21 mouse cellular contexts compared by ENCODE assay signal in genomic region chr1:91420601-91421065, GRCm38 (mm10). TPM values are rescaled to one million over a fixed set of nuclear protein-coding genes. Genes with fewer than 3 reads are reported as not detected.
DNase-seq lines count a peak whose midpoint lies in the region; ATAC-seq and TF ChIP-seq lines count a peak whose summit lies in the region.
"Had no signal": no experiment of that assay in that cellular context is flagged by ENCODE, and none has a peak within 500 bp of the region (broad histone marks: within the 10 kb centered on the region; RNA-seq: fewer than 3 reads in every experiment).

No protein-coding gene starts in this region.

- peaks cover 28% of the 10 kb centered on the region for H3K4me1 ChIP-seq in hindbrain, embryonic 10.5 days (replicated peaks)
- no peaks in the 10 kb centered on the region for H3K4me1 ChIP-seq in hindbrain, embryonic 11.5 days (replicated peaks; ENCODE audit: control insufficient read depth, insufficient read depth, low read length)
- peaks cover 22% of the 10 kb centered on the region for H3K4me1 ChIP-seq in liver, adult 2 months (ENCODE audit: control insufficient read depth, insufficient read depth, low read length)
- no peaks in the 10 kb centered on the region for H3K4me1 ChIP-seq in liver, embryonic 11.5 days (replicated peaks; ENCODE audit: control insufficient read depth, insufficient read depth, low read length)
- peaks cover 13% of the 10 kb centered on the region for H3K4me1 ChIP-seq in liver, embryonic 15.5 days (replicated peaks)
- peaks cover 6% of the 10 kb centered on the region; the same call in 1 of the 2 replicates for H3K4me1 ChIP-seq in liver, postnatal 0 days (ENCODE audit: insufficient read depth)
- H3K4me1 ChIP-seq: embryonic facial prominence, embryonic 13.5 days had no signal

- no peaks in the 10 kb centered on the region for H3K79me2 ChIP-seq in liver, adult 2 months (ENCODE audit: control insufficient read depth, insufficient read depth, low read length)

- 95% methylated on average over 8 of the region's 8 CpGs for WGBS in hindbrain, embryonic 10.5 days
- WGBS in hindbrain, embryonic 11.5 days, result 92% methylated on average over 8 of the region's 8 CpGs
- 27% methylated on average over 8 of the region's 8 CpGs for WGBS in liver, adult 2 months
- WGBS in liver, embryonic 11.5 days, result 90% methylated on average over 8 of the region's 8 CpGs
- 67% methylated on average over 8 of the region's 8 CpGs for WGBS in liver, embryonic 15.5 days (ENCODE audit: insufficient replicate concordance)
- 70% methylated on average over 8 of the region's 8 CpGs for WGBS in liver, postnatal 0 days (ENCODE audit: insufficient replicate concordance)

- no peak for TF ChIP-seq POLR2A in liver, adult 2 months (IDR thresholded peaks at IDR 0.05; ENCODE audit: extremely low read depth, insufficient read depth, low read length)

- H3K4me2 ChIP-seq in hindbrain, embryonic 11.5 days (replicated peaks; ENCODE audit: low read depth, low read length), result no peak overlapping the region
- H3K4me2 ChIP-seq in liver, embryonic 11.5 days, result no peak overlapping the region
- H3K4me2 ChIP-seq in liver, embryonic 15.5 days, result no peak overlapping the region
- H3K4me2 ChIP-seq in liver, postnatal 0 days (ENCODE audit: low read depth, low read length), result no peak overlapping the region
- H3K4me2 ChIP-seq: embryonic facial prominence, embryonic 13.5 days; forebrain, embryonic 12.5 days had no signal

- no peaks in the 10 kb centered on the region for H3K9me3 ChIP-seq in hindbrain, embryonic 10.5 days
- H3K9me3 ChIP-seq in hindbrain, embryonic 11.5 days (ENCODE audit: control insufficient read depth, low read length), result no peaks in the 10 kb centered on the region
- H3K9me3 ChIP-seq in liver, embryonic 11.5 days (ENCODE audit: control insufficient read depth, low read length), result no peaks in the 10 kb centered on the region
- H3K9me3 ChIP-seq in liver, embryonic 15.5 days (replicated peaks), result no peaks in the 10 kb centered on the region
- H3K9me3 ChIP-seq in liver, postnatal 0 days (ENCODE audit: low read length), result no peaks in the 10 kb centered on the region
- H3K9me3 ChIP-seq: embryonic facial prominence, embryonic 13.5 days; forebrain, embryonic 12.5 days; heart, embryonic 10.5 days had no signal

- H3K9ac ChIP-seq in hindbrain, embryonic 11.5 days (ENCODE audit: low read depth, low read length), result no peak overlapping the region
- H3K9ac ChIP-seq in liver, adult 2 months (ENCODE audit: low read depth, low read length), result 0 out of 2 replicates have a peak overlapping the region, but pooled peaks have one; percentile 2
- no peak overlapping the region for H3K9ac ChIP-seq in liver, embryonic 11.5 days (ENCODE audit: low read depth, low read length)
- H3K9ac ChIP-seq in liver, embryonic 15.5 days, result no peak overlapping the region
- H3K9ac ChIP-seq in liver, postnatal 0 days (replicated peaks), result no peak overlapping the region
- H3K9ac ChIP-seq: embryonic facial prominence, embryonic 13.5 days; forebrain, embryonic 12.5 days had no signal

- no peaks in the 10 kb centered on the region for H3K27me3 ChIP-seq in hindbrain, embryonic 10.5 days (ENCODE audit: insufficient read depth, poor library complexity, severe bottlenecking)
- no peaks in the 10 kb centered on the region for H3K27me3 ChIP-seq in hindbrain, embryonic 11.5 days (ENCODE audit: control insufficient read depth, insufficient read depth, low read length)
- H3K27me3 ChIP-seq in liver, adult 2 months (ENCODE audit: control insufficient read depth, insufficient read depth, low read length), result no peaks in the 10 kb centered on the region
- no peaks in the 10 kb centered on the region for H3K27me3 ChIP-seq in liver, embryonic 11.5 days (replicated peaks; ENCODE audit: control insufficient read depth, insufficient read depth, low read length)
- H3K27me3 ChIP-seq in liver, embryonic 15.5 days, result no peaks in the 10 kb centered on the region
- H3K27me3 ChIP-seq in liver, postnatal 0 days (ENCODE audit: insufficient read depth, low read length), result no peaks in the 10 kb centered on the region
- H3K27me3 ChIP-seq: CH12.LX; embryonic facial prominence, embryonic 13.5 days; forebrain, embryonic 12.5 days; Patski had no signal

- ATAC-seq in hindbrain, embryonic 11.5 days (ENCODE audit: low FRiP score), result no peak
- ATAC-seq in liver, embryonic 11.5 days (replicated peaks; ENCODE audit: low FRiP score), result no peak
- ATAC-seq in liver, embryonic 15.5 days (ENCODE audit: insufficient read depth), result peak; percentile 16; the same call in 1 of the 2 replicates
- ATAC-seq in liver, postnatal 0 days, result peak; percentile 81
- ATAC-seq: activated CD4-positive, CD25-positive, alpha-beta regulatory T cell, adult 4 months; forebrain, embryonic 16.5 days; hindbrain, embryonic 16.5 days; Patski had no signal

- no peak for DNase-seq in hindbrain, embryonic 10.5 days (ENCODE audit: low spot score)
- no peak for DNase-seq in hindbrain, embryonic 11.5 days (ENCODE audit: low spot score)
- DNase-seq in liver, adult 2 months (ENCODE audit: extremely low read depth, low read depth, low spot score), result peak; percentile 91
- DNase-seq in liver, embryonic 11.5 days (ENCODE audit: low spot score), result no peak
- DNase-seq in liver, postnatal 0 days, result peak; percentile 29
- DNase-seq: cerebellum, adult 11-12 months; cerebellum, adult 9-10 months; cerebellum, postnatal 36 days; gastrocnemius, postnatal 10 days; heart, adult 18-20 months; heart, postnatal 10 days; heart, postnatal 4 days had no signal

- H3K36me3 ChIP-seq in hindbrain, embryonic 10.5 days, result no peaks in the 10 kb centered on the region; the same call in 1 of the 2 replicates
- H3K36me3 ChIP-seq in hindbrain, embryonic 11.5 days (ENCODE audit: control insufficient read depth, insufficient read depth, low read length), result no peaks in the 10 kb centered on the region
- peaks cover 18% of the 10 kb centered on the region for H3K36me3 ChIP-seq in liver, adult 2 months (ENCODE audit: control insufficient read depth, insufficient read depth, low read length)
- H3K36me3 ChIP-seq in liver, embryonic 11.5 days (ENCODE audit: control insufficient read depth, insufficient read depth, low read length), result no peaks in the 10 kb centered on the region; the same call in 1 of the 2 replicates
- H3K36me3 ChIP-seq in liver, embryonic 15.5 days (replicated peaks), result peaks cover 14% of the 10 kb centered on the region
- H3K36me3 ChIP-seq in liver, postnatal 0 days (replicated peaks; ENCODE audit: insufficient read depth, low read length), result peaks cover 34% of the 10 kb centered on the region

- no peak; the same call in 1 of the 2 replicates for TF ChIP-seq EP300 in liver, postnatal 0 days (IDR thresholded peaks at IDR 0.05; ENCODE audit: low read depth)

- H3K4me3 ChIP-seq in hindbrain, embryonic 10.5 days, result no peak overlapping the region
- H3K4me3 ChIP-seq in hindbrain, embryonic 11.5 days (ENCODE audit: low read depth, low read length), result no peak overlapping the region
- H3K4me3 ChIP-seq in liver, adult 2 months (ENCODE audit: insufficient read depth, low read depth, low read length), result no peak overlapping the region
- H3K4me3 ChIP-seq in liver, embryonic 11.5 days (ENCODE audit: low read depth, low read length), result no peak overlapping the region
- no peak overlapping the region for H3K4me3 ChIP-seq in liver, embryonic 15.5 days (replicated peaks)
- H3K4me3 ChIP-seq in liver, postnatal 0 days (ENCODE audit: low read depth, low read length), result no peak overlapping the region
- H3K4me3 ChIP-seq: embryonic facial prominence, embryonic 13.5 days; forebrain, embryonic 12.5 days; heart, embryonic 10.5 days had no signal

- no peak for TF ChIP-seq CTCF in liver, adult 2 months (IDR thresholded peaks at IDR 0.05; ENCODE audit: low read depth, low read length)
- TF ChIP-seq CTCF in liver, postnatal 0 days (IDR thresholded peaks at IDR 0.05; ENCODE audit: low read depth), result no peak

- peak overlapping the region; percentile 56; the same call in 1 of the 2 replicates for H3K27ac ChIP-seq in hindbrain, embryonic 10.5 days
- no peak overlapping the region for H3K27ac ChIP-seq in hindbrain, embryonic 11.5 days (ENCODE audit: low read depth, low read length)
- H3K27ac ChIP-seq in liver, adult 2 months (replicated peaks; ENCODE audit: insufficient read depth, low read depth, low read length), result peak overlapping the region; percentile 92
- no peak overlapping the region for H3K27ac ChIP-seq in liver, embryonic 11.5 days (ENCODE audit: low read depth, low read length)
- H3K27ac ChIP-seq in liver, embryonic 15.5 days (replicated peaks), result no peak overlapping the region
- H3K27ac ChIP-seq in liver, postnatal 0 days (ENCODE audit: low read depth), result peak overlapping the region; percentile 76
- H3K27ac ChIP-seq: embryonic facial prominence, embryonic 13.5 days; forebrain, embryonic 12.5 days; heart, embryonic 10.5 days had no signal

RNA-seq across cellular contexts. Expression of gene Hes6, which starts 6.8 kb away (rescaled TPM):
- 285 and 401 TPM in 2 replicates for polyA plus RNA-seq in hindbrain, embryonic 10.5 days (2016; fragmentation: Nextera tagmentation; extraction: Ambion mirVana)
- 288 and 318 TPM in 2 replicates for polyA plus RNA-seq in hindbrain, embryonic 11.5 days (2014; fragmentation: Nextera tagmentation; extraction: Ambion mirVana)
- total RNA-seq in liver, adult 2 months (2014; rRNA removed), result 64.6 and 97.0 TPM in 2 replicates
- polyA plus RNA-seq in liver, adult 2 months (2012; rRNA removed), result 107 and 112 TPM in 2 replicates
- polyA plus RNA-seq in liver, embryonic 11.5 days (2014; fragmentation: Nextera tagmentation; extraction: Ambion mirVana), result 50.8 and 51.8 TPM in 2 replicates
- 21.1 and 24.1 TPM in 2 replicates for polyA plus RNA-seq in liver, embryonic 15.5 days (2015; fragmentation: Nextera tagmentation; extraction: Ambion mirVana)
- 33.1 and 35.0 TPM in 2 replicates for polyA plus RNA-seq in liver, postnatal 0 days (2015; fragmentation: Nextera tagmentation; extraction: Ambion mirVana)

RNA-seq across cellular contexts. Expression of gene Ilkap, which starts 22.0 kb away (rescaled TPM):
- 165 and 173 TPM in 2 replicates for polyA plus RNA-seq in hindbrain, embryonic 10.5 days (2016; fragmentation: Nextera tagmentation; extraction: Ambion mirVana)
- polyA plus RNA-seq in hindbrain, embryonic 11.5 days (2014; fragmentation: Nextera tagmentation; extraction: Ambion mirVana), result 172 TPM in 2 replicates
- 50.3 and 54.7 TPM in 2 replicates for total RNA-seq in liver, adult 2 months (2014; rRNA removed)
- 25.2 and 32.0 TPM in 2 replicates for polyA plus RNA-seq in liver, adult 2 months (2012; rRNA removed)
- 159 and 168 TPM in 2 replicates for polyA plus RNA-seq in liver, embryonic 11.5 days (2014; fragmentation: Nextera tagmentation; extraction: Ambion mirVana)
- polyA plus RNA-seq in liver, embryonic 15.5 days (2015; fragmentation: Nextera tagmentation; extraction: Ambion mirVana), result 67.7 and 69.9 TPM in 2 replicates
- polyA plus RNA-seq in liver, postnatal 0 days (2015; fragmentation: Nextera tagmentation; extraction: Ambion mirVana), result 40.3 and 42.8 TPM in 2 replicates

RNA-seq across cellular contexts. Expression of gene Per2, which starts 38.5 kb away (rescaled TPM):
- 1.9 and 2.4 TPM in 2 replicates for polyA plus RNA-seq in hindbrain, embryonic 10.5 days (2016; fragmentation: Nextera tagmentation; extraction: Ambion mirVana)
- polyA plus RNA-seq in hindbrain, embryonic 11.5 days (2014; fragmentation: Nextera tagmentation; extraction: Ambion mirVana), result 1.7 and 2.8 TPM in 2 replicates
- 5.7 and 7.7 TPM in 2 replicates for total RNA-seq in liver, adult 2 months (2014; rRNA removed)
- polyA plus RNA-seq in liver, adult 2 months (2012; rRNA removed), result 3.9 and 4.9 TPM in 2 replicates
- 4.5 and 6.8 TPM in 2 replicates for polyA plus RNA-seq in liver, embryonic 11.5 days (2014; fragmentation: Nextera tagmentation; extraction: Ambion mirVana)
- 2.3 and 3.3 TPM in 2 replicates for polyA plus RNA-seq in liver, embryonic 15.5 days (2015; fragmentation: Nextera tagmentation; extraction: Ambion mirVana)
- 2.4 and 2.5 TPM in 2 replicates for polyA plus RNA-seq in liver, postnatal 0 days (2015; fragmentation: Nextera tagmentation; extraction: Ambion mirVana)

RNA-seq across cellular contexts. Expression of gene Erfe, which starts 54.4 kb away (rescaled TPM):
- polyA plus RNA-seq in hindbrain, embryonic 10.5 days (2016; fragmentation: Nextera tagmentation; extraction: Ambion mirVana), result 0.85 and 1.7 TPM in 2 replicates
- polyA plus RNA-seq in hindbrain, embryonic 11.5 days (2014; fragmentation: Nextera tagmentation; extraction: Ambion mirVana), result 0.68 and 1.0 TPM in 2 replicates
- total RNA-seq in liver, adult 2 months (2014; rRNA removed), result not detected in 2 replicates
- polyA plus RNA-seq in liver, adult 2 months (2012; rRNA removed), result not detected in 2 replicates
- polyA plus RNA-seq in liver, embryonic 11.5 days (2014; fragmentation: Nextera tagmentation; extraction: Ambion mirVana), result 3.1 and 4.1 TPM in 2 replicates
- 3.2 and 4.2 TPM in 2 replicates for polyA plus RNA-seq in liver, embryonic 15.5 days (2015; fragmentation: Nextera tagmentation; extraction: Ambion mirVana)
- 0.95 and 1.3 TPM in 2 replicates for polyA plus RNA-seq in liver, postnatal 0 days (2015; fragmentation: Nextera tagmentation; extraction: Ambion mirVana)
- total RNA-seq: heart, adult 18-20 months had no signal
- polyA plus RNA-seq: activated CD4-positive, CD25-positive, alpha-beta regulatory T cell, adult 4 months had no signal

Comparison
In these comparisons a context has a peak if more than half of its experiments do, and no peak if none do; other contexts are left out.
1. DNase-seq: peak in liver, adult 2 months (single experiment) and liver, postnatal 0 days (single experiment); none in hindbrain, embryonic 10.5 days (single experiment), hindbrain, embryonic 11.5 days (single experiment) and liver, embryonic 11.5 days (single experiment).
2. H3K27ac ChIP-seq: peak in hindbrain, embryonic 10.5 days (single experiment), liver, adult 2 months (single experiment) and liver, postnatal 0 days (single experiment); none in hindbrain, embryonic 11.5 days (single experiment), liver, embryonic 11.5 days (single experiment) and liver, embryonic 15.5 days (single experiment).
3. ATAC-seq: peak in liver, embryonic 15.5 days (single experiment) and liver, postnatal 0 days (single experiment); none in hindbrain, embryonic 11.5 days (single experiment) and liver, embryonic 11.5 days (single experiment).